Mouse (Mus musculus) left cerebral cortex, adult 18-20 months (tissue): Measurements from ENCODE around the gene Pcdh17. TPM values are rescaled to one million over a fixed set of nuclear protein-coding genes. Genes with fewer than 3 reads are reported as not detected.

ENCODE experiments used
- DNase-seq, 2 experiments: peaks; one replicate each; pipeline ENCODE4 v3.0.0; 2021 to 2022; ENCODE audit warnings: low spot score in 2 of 2, mixed read lengths in 1 of 2
- long read RNA-seq, 2 experiments: library from polyadenylated mRNA; stranded (forward); transcript quantifications; one replicate each; pipeline ENCODE4 v2.0.0; 2021
- total RNA-seq, 2 experiments: library from RNA; stranded (reverse); gene quantifications; 2 replicates each; pipeline ENCODE4 v1.2.3; 2021

The Pcdh17 gene
- total RNA-seq = 10 to 100 TPM; 26.1 to 30.5 TPM
- long read RNA-seq, experiment 1, full-length matches to known transcripts = 7 of 13 reads
- long read RNA-seq, experiment 1, partial matches to known transcripts = 0 of 13 reads
- long read RNA-seq, experiment 1, other reads (novel, unspliced or antisense) = 6 of 13 reads
- long read RNA-seq, experiment 2, full-length matches to known transcripts = 2 of 6 reads
- long read RNA-seq, experiment 2, partial matches to known transcripts = 0 of 6 reads
- long read RNA-seq, experiment 2, other reads (novel, unspliced or antisense) = 4 of 6 reads

- peak; percentile 93 to 97 for DNase-seq
These were observed at the start of gene Pcdh17 for GRCm38 (mm10) chr14:84443288-84443686. Pcdh17 (plus strand) TSS chr14:84443563.

- no peak for DNase-seq
These were observed 46.2 kb upstream of the Pcdh17 start for GRCm38 (mm10) chr14:84397137-84397536.

GRCm38 (mm10) chr14:84424736-84425135 lies 18.6 kb upstream of the Pcdh17 start:
- DNase-seq = no peak

GRCm38 (mm10) chr14:84426616-84427015 lies 16.7 kb upstream of the Pcdh17 start:
- no peak for DNase-seq

GRCm38 (mm10) chr14:84438066-84438770 lies 5.1 kb upstream of the Pcdh17 start:
- DNase-seq = peak in 1 of 2 experiments; percentile 38

GRCm38 (mm10) chr14:84440903-84441302 lies 2.5 kb upstream of the Pcdh17 start:
- DNase-seq = peak; percentile 13 to 46

- peak; percentile 31 to 53 for DNase-seq
These were observed 655 bp upstream of the Pcdh17 start for GRCm38 (mm10) chr14:84442528-84443287.

GRCm38 (mm10) chr14:84443761-84444160 lies 398 bp downstream of the Pcdh17 start:
- DNase-seq = no peak

GRCm38 (mm10) chr14:84444276-84444662 lies 906 bp downstream of the Pcdh17 start:
- DNase-seq = peak; percentile 24 to 51

GRCm38 (mm10) chr14:84444663-84445502 lies 1.5 kb downstream of the Pcdh17 start:
- DNase-seq = peak; percentile 40 to 55

GRCm38 (mm10) chr14:84445503-84446410 lies 2.4 kb downstream of the Pcdh17 start:
- peak; percentile 38 to 59 for DNase-seq

GRCm38 (mm10) chr14:84446411-84446915 lies 3.1 kb downstream of the Pcdh17 start:
- DNase-seq = peak in 1 of 2 experiments; percentile 6

GRCm38 (mm10) chr14:84446941-84447641 lies 3.7 kb downstream of the Pcdh17 start:
- DNase-seq = peak; percentile 37 to 46

GRCm38 (mm10) chr14:84447661-84448380 lies 4.5 kb downstream of the Pcdh17 start:
- peak; percentile 33 to 34 for DNase-seq

GRCm38 (mm10) chr14:84448381-84448771 lies 5.0 kb downstream of the Pcdh17 start:
- no peak for DNase-seq

- no peak for DNase-seq
These were observed 10.9 kb downstream of the Pcdh17 start for GRCm38 (mm10) chr14:84454074-84454845.

GRCm38 (mm10) chr14:84475491-84475890 lies 32.1 kb downstream of the Pcdh17 start:
- DNase-seq = no peak
